1 mouse cellular context compared by ENCODE assay signal in genomic region chr12:80053902-80054654, GRCm38 (mm10).
TF ChIP-seq lines count a peak whose summit lies in the region.

No protein-coding gene starts in this region.

TF ChIP-seq in CH12.LX, 34 proteins besides CTCF, POLR2A, EP300 and RAD21 (continued from another document):
- TF ChIP-seq SIN3A (IDR thresholded peaks at IDR 0.05; ENCODE audit: low read length) (no peak), HCFC1 (IDR thresholded peaks at IDR 0.05; ENCODE audit: low read depth, low read length) (no peak), CHD2 (IDR thresholded peaks at IDR 0.05; ENCODE audit: low read length) (no peak), CHD1 (IDR thresholded peaks at IDR 0.05; ENCODE audit: low read depth, low read length) (0 out of 2 replicates have a peak, but pooled peaks have one; percentile 54), MEF2A (IDR thresholded peaks at IDR 0.05; ENCODE audit: borderline replicate concordance, low read depth, low read length) (peak; percentile 12; the same call in 1 of the 2 replicates), KAT2A (IDR thresholded peaks at IDR 0.05; ENCODE audit: insufficient replicate concordance, low read length) (no peak), MAZ (IDR thresholded peaks at IDR 0.05; ENCODE audit: low read depth, low read length) (no peak), IRF4 (IDR thresholded peaks at IDR 0.05; ENCODE audit: low read depth, low read length) (no peak), RCOR1 (conservative IDR thresholded peaks at IDR 0.05; ENCODE audit: low read depth, low read length) (no peak), ZNF384 (IDR thresholded peaks at IDR 0.05; ENCODE audit: low read depth, low read length) (peak; percentile 52), NRF1 (IDR thresholded peaks at IDR 0.05; ENCODE audit: low read depth, low read length) (no peak), ZC3H11A (IDR thresholded peaks at IDR 0.05; ENCODE audit: low read depth, low read length) (no peak), MYC (IDR thresholded peaks at IDR 0.05; ENCODE audit: low read depth, low read length) (peak; percentile 50; the same call in 1 of the 2 replicates), E2F4 (IDR thresholded peaks at IDR 0.05; ENCODE audit: insufficient replicate concordance, low read depth, low read length) (no peak), ZKSCAN1 (IDR thresholded peaks at IDR 0.05; ENCODE audit: borderline replicate concordance, low read depth, low read length) (no peak), TCF12 (IDR thresholded peaks at IDR 0.05; ENCODE audit: low read depth, low read length) (0 out of 2 replicates have a peak, but pooled peaks have one; percentile 5), MAX (IDR thresholded peaks at IDR 0.05; ENCODE audit: low read length) (0 out of 2 replicates have a peak, but pooled peaks have one; percentile 35), JUN (IDR thresholded peaks at IDR 0.05; ENCODE audit: insufficient read depth, low read depth, low read length) (no peak), ETS1 (conservative IDR thresholded peaks at IDR 0.05; ENCODE audit: low read depth, low read length) (no peak; the same call in 1 of the 2 replicates), ZMIZ1 (IDR thresholded peaks at IDR 0.05; ENCODE audit: low read depth, low read length) (no peak), SMC3 (IDR thresholded peaks at IDR 0.05; ENCODE audit: low read depth, low read length) (no peak; the same call in 1 of the 2 replicates), TBP (conservative IDR thresholded peaks at IDR 0.05; ENCODE audit: low read depth, low read length) (no peak), GABPA (IDR thresholded peaks at IDR 0.05; ENCODE audit: insufficient replicate concordance, low read depth, low read length) (no peak), NELFE (IDR thresholded peaks at IDR 0.05; ENCODE audit: low read depth, low read length) (no peak), USF1 (IDR thresholded peaks at IDR 0.05; ENCODE audit: low read depth, low read length) (no peak), JUND (conservative IDR thresholded peaks at IDR 0.05; ENCODE audit: low read depth, low read length) (no peak), ELF1 (IDR thresholded peaks at IDR 0.05; ENCODE audit: low read depth, low read length) (no peak)
